Comparison of ENCODE assay signal across 28 mouse cellular contexts in the genomic region with DNA sequence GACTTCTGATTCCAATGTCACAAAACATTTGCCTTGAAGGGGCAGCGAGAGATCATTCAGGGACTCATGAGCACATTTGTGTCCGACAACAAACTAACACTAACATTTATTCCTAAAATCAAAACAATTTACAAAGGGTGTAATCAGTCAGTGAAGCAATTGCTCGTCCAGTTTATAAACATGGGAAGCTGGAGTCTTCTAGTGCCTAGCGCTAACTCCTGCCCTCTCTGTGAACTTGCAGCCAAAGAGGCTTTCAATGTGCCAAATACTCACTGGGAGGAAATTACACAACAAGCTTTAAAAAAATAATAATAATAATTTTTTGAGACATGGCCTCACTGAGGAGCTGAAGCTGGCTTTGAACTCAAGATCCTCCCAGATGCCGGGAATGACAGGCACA. TPM values are rescaled to one million over a fixed set of nuclear protein-coding genes. Genes with fewer than 3 reads are reported as not detected.
DNase-seq lines count a peak whose midpoint lies in the region; ATAC-seq and TF ChIP-seq lines count a peak whose summit lies in the region.
"Had no signal": no experiment of that assay in that cellular context is flagged by ENCODE, and none has a peak within 500 bp of the region (broad histone marks: within the 10 kb centered on the region; RNA-seq: fewer than 3 reads in every experiment).

No protein-coding gene starts in this region.

- peak; percentile 45 for DNase-seq in liver, adult 2 months (ENCODE audit: extremely low read depth, low read depth, low spot score)
- DNase-seq in adipocyte (ENCODE audit: low spot score), result peak; percentile 86
- DNase-seq in lung, postnatal 0 days (ENCODE audit: low spot score), result peak; percentile 81
- peak; percentile 56 for DNase-seq in lung, postnatal 25 days (ENCODE audit: low spot score)
- no peak for DNase-seq in frontal cortex, postnatal 25 days (ENCODE audit: low spot score in 2 of 2)
- DNase-seq in testis, postnatal 10 days (ENCODE audit: low spot score), result no peak
- no peak for DNase-seq in gastrocnemius, adult 8-10 months (ENCODE audit: low spot score in 2 of 2)
- DNase-seq: adrenal gland, postnatal 10 days; adrenal gland, postnatal 36 days; cerebellum, adult 11 months; cerebellum, adult 2 months; cerebellum, adult 9-11 months; cerebellum, postnatal 25 days; gastrocnemius, adult 2 months; gastrocnemius, postnatal 25 days; heart, adult 18-20 months; heart, postnatal 10 days; heart, postnatal 36 days had no signal

- H3K9ac ChIP-seq in liver, adult 2 months (ENCODE audit: low read depth, low read length), result no peak overlapping the region
- H3K9ac ChIP-seq in liver, embryonic 12.5 days, result no peak overlapping the region
- H3K9ac ChIP-seq in lung, postnatal 0 days (replicated peaks; ENCODE audit: low read depth), result no peak overlapping the region
- H3K9ac ChIP-seq: embryonic facial prominence, embryonic 12.5 days; embryonic facial prominence, embryonic 15.5 days; heart, embryonic 12.5 days; heart, embryonic 15.5 days; hindbrain, embryonic 13.5 days had no signal

- H3K4me2 ChIP-seq in liver, embryonic 12.5 days, result no peak overlapping the region
- no peak overlapping the region for H3K4me2 ChIP-seq in lung, postnatal 0 days (replicated peaks; ENCODE audit: low read depth, low read length)
- H3K4me2 ChIP-seq: embryonic facial prominence, embryonic 12.5 days; embryonic facial prominence, embryonic 15.5 days; heart, embryonic 12.5 days; heart, embryonic 15.5 days; hindbrain, embryonic 13.5 days had no signal

- no peaks in the 10 kb centered on the region for H3K27me3 ChIP-seq in liver, adult 2 months (ENCODE audit: control insufficient read depth, insufficient read depth, low read length)
- H3K27me3 ChIP-seq in liver, embryonic 12.5 days (replicated peaks), result no peaks in the 10 kb centered on the region
- no peaks in the 10 kb centered on the region for H3K27me3 ChIP-seq in lung, postnatal 0 days (replicated peaks; ENCODE audit: insufficient read depth, low read length)
- H3K27me3 ChIP-seq: embryonic facial prominence, embryonic 12.5 days; embryonic facial prominence, embryonic 15.5 days; heart, embryonic 12.5 days; heart, embryonic 15.5 days; hindbrain, embryonic 13.5 days had no signal

- no peaks in the 10 kb centered on the region for H3K9me3 ChIP-seq in liver, embryonic 12.5 days (replicated peaks)
- no peaks in the 10 kb centered on the region for H3K9me3 ChIP-seq in lung, postnatal 0 days (ENCODE audit: low read length)
- H3K9me3 ChIP-seq: embryonic facial prominence, embryonic 15.5 days; heart, embryonic 15.5 days; hindbrain, embryonic 10.5 days; hindbrain, embryonic 13.5 days had no signal

- no peaks in the 10 kb centered on the region for H3K79me2 ChIP-seq in liver, adult 2 months (ENCODE audit: control insufficient read depth, insufficient read depth, low read length)

- 85% methylated on average over 5 of the region's 5 CpGs for WGBS in liver, adult 2 months
- WGBS in liver, embryonic 12.5 days (ENCODE audit: insufficient replicate concordance), result 70% methylated on average over 5 of the region's 5 CpGs
- WGBS in lung, postnatal 0 days, result 45% methylated on average over 5 of the region's 5 CpGs

- no peak for TF ChIP-seq CTCF in liver, adult 2 months (IDR thresholded peaks at IDR 0.05; ENCODE audit: low read depth, low read length)
- TF ChIP-seq CTCF in lung, postnatal 0 days (IDR thresholded peaks at IDR 0.05), result no peak

- 0 out of 2 replicates have a peak, but pooled peaks cover under 1% of the 10 kb centered on the region for H3K4me1 ChIP-seq in liver, adult 2 months (ENCODE audit: control insufficient read depth, insufficient read depth, low read length)
- H3K4me1 ChIP-seq in liver, embryonic 12.5 days, result peaks cover 5% of the 10 kb centered on the region; the same call in 1 of the 2 replicates
- H3K4me1 ChIP-seq in lung, postnatal 0 days (ENCODE audit: insufficient read depth, low read depth, low read length), result no peaks in the 10 kb centered on the region; the same call in none of the 2 replicates

- no peaks in the 10 kb centered on the region for H3K36me3 ChIP-seq in liver, adult 2 months (ENCODE audit: control insufficient read depth, insufficient read depth, low read length)
- H3K36me3 ChIP-seq in liver, embryonic 12.5 days, result no peaks in the 10 kb centered on the region
- H3K36me3 ChIP-seq in lung, postnatal 0 days (ENCODE audit: insufficient read depth, low read length), result no peaks in the 10 kb centered on the region
- H3K36me3 ChIP-seq: embryonic facial prominence, embryonic 12.5 days; embryonic facial prominence, embryonic 15.5 days; heart, embryonic 12.5 days; heart, embryonic 15.5 days; hindbrain, embryonic 13.5 days had no signal

- no peak for ATAC-seq in liver, embryonic 12.5 days
- peak; percentile 77 for ATAC-seq in lung, postnatal 0 days
- ATAC-seq: activated CD4-positive, CD25-positive, alpha-beta regulatory T cell, adult 4 months; forebrain, embryonic 14.5 days; hindbrain, embryonic 16.5 days had no signal

- H3K27ac ChIP-seq in liver, adult 2 months (replicated peaks; ENCODE audit: insufficient read depth, low read depth, low read length), result 0 out of 2 replicates have a peak overlapping the region, but pooled peaks have one; percentile 35
- no peak overlapping the region for H3K27ac ChIP-seq in liver, embryonic 12.5 days
- H3K27ac ChIP-seq in lung, postnatal 0 days (ENCODE audit: low read length), result no peak overlapping the region
- H3K27ac ChIP-seq: embryonic facial prominence, embryonic 12.5 days; embryonic facial prominence, embryonic 15.5 days; gastrocnemius, adult 2 months; heart, embryonic 15.5 days; hindbrain, embryonic 13.5 days had no signal

- no peak for TF ChIP-seq POLR2A in liver, adult 2 months (IDR thresholded peaks at IDR 0.05; ENCODE audit: extremely low read depth, insufficient read depth, low read length)

- H3K4me3 ChIP-seq in liver, adult 2 months (ENCODE audit: insufficient read depth, low read depth, low read length), result no peak overlapping the region
- H3K4me3 ChIP-seq in liver, embryonic 12.5 days, result no peak overlapping the region
- no peak overlapping the region for H3K4me3 ChIP-seq in lung, postnatal 0 days (ENCODE audit: low read depth, low read length)
- H3K4me3 ChIP-seq: embryonic facial prominence, embryonic 12.5 days; embryonic facial prominence, embryonic 15.5 days; gastrocnemius, adult 2 months; heart, embryonic 12.5 days; heart, embryonic 15.5 days; hindbrain, embryonic 10.5 days; hindbrain, embryonic 13.5 days had no signal

- TF ChIP-seq EP300 in lung, postnatal 0 days (IDR thresholded peaks at IDR 0.05), result peak; percentile 75

RNA-seq across cellular contexts. Expression of a gene that starts 57.8 kb away (rescaled TPM):
- 0.81 and 1.1 TPM in 2 replicates for total RNA-seq in liver, adult 2 months (2014; rRNA removed)
- polyA plus RNA-seq in liver, adult 2 months (2012; rRNA removed), result 0.30 and 0.39 TPM in 2 replicates
- 4.5 and 5.7 TPM in 2 replicates for polyA plus RNA-seq in liver, embryonic 12.5 days (2016; fragmentation: Nextera tagmentation; extraction: Ambion mirVana)
- 14.1 and 16.6 TPM in 2 replicates for polyA plus RNA-seq in lung, postnatal 0 days (2015; fragmentation: Nextera tagmentation; extraction: Ambion mirVana)
- 10 to 100 TPM; 77.9 to 89.2 (median 85.5) TPM for total RNA-seq in gastrocnemius, adult 8-10 months (2022)

Comparison
In these comparisons a context has a peak if more than half of its experiments do, and no peak if none do; other contexts are left out.
1. DNase-seq: peak in liver, adult 2 months (single experiment), adipocyte (single experiment), lung, postnatal 0 days (single experiment) and lung, postnatal 25 days (single experiment); none in frontal cortex, postnatal 25 days (0 of 2), testis, postnatal 10 days (single experiment) and gastrocnemius, adult 8-10 months (0 of 2).